Mouse (Mus musculus): ENCODE results near the gene Slit3. TPM values are rescaled to one million over a fixed set of nuclear protein-coding genes. Genes with fewer than 3 reads are reported as not detected.

Slit3 gene
- total RNA-seq, 2 experiments from 2014 or later, result 98.5 to 98.8 TPM

GRCm38 (mm10) chr11:35612262-35612896 lies 491.4 kb downstream of the Slit3 start:
- DNase-seq (ENCODE audit: low spot score in 2 of 2), result no peak

GRCm38 (mm10) chr11:35614530-35614929 lies 493.5 kb downstream of the Slit3 start:
- no peak for DNase-seq (ENCODE audit: low spot score in 2 of 2)

- DNase-seq (ENCODE audit: low spot score in 2 of 2), result no peak
These were observed 498.4 kb downstream of the Slit3 start for GRCm38 (mm10) chr11:35619421-35619820.

GRCm38 (mm10) chr11:35622736-35623135 lies 501.7 kb downstream of the Slit3 start:
- no peak for DNase-seq (ENCODE audit: low spot score in 2 of 2)

- DNase-seq (ENCODE audit: low spot score in 2 of 2), result peak; percentile 62 to 67
These were observed 503.7 kb downstream of the Slit3 start for GRCm38 (mm10) chr11:35624515-35625270.

- DNase-seq (ENCODE audit: low spot score in 2 of 2), result no peak
These were observed 504.6 kb downstream of the Slit3 start for GRCm38 (mm10) chr11:35625576-35625975.

- DNase-seq (ENCODE audit: low spot score in 2 of 2), result no peak
These were observed 505.3 kb downstream of the Slit3 start for GRCm38 (mm10) chr11:35626161-35626885.

- no peak for DNase-seq (ENCODE audit: low spot score in 2 of 2)
These were observed 506.8 kb downstream of the Slit3 start for GRCm38 (mm10) chr11:35627815-35628214.

- DNase-seq (ENCODE audit: low spot score in 2 of 2), result no peak
These were observed 511.2 kb downstream of the Slit3 start for GRCm38 (mm10) chr11:35632262-35632661.

- no peak for DNase-seq (ENCODE audit: low spot score in 2 of 2)
These were observed 516.1 kb downstream of the Slit3 start for GRCm38 (mm10) chr11:35637102-35637501.

GRCm38 (mm10) chr11:35638862-35639384 lies 517.9 kb downstream of the Slit3 start:
- no peak for DNase-seq (ENCODE audit: low spot score in 2 of 2)

GRCm38 (mm10) chr11:35639428-35639827 lies 518.4 kb downstream of the Slit3 start:
- DNase-seq (ENCODE audit: low spot score in 2 of 2), result no peak

- DNase-seq (ENCODE audit: low spot score in 2 of 2), result no peak
These were observed 530.3 kb downstream of the Slit3 start for GRCm38 (mm10) chr11:35651286-35651685.

- no peak for DNase-seq (ENCODE audit: low spot score in 2 of 2)
These were observed 534.8 kb downstream of the Slit3 start for GRCm38 (mm10) chr11:35655836-35656235.

- no peak for DNase-seq (ENCODE audit: low spot score in 2 of 2)
These were observed 536.6 kb downstream of the Slit3 start for GRCm38 (mm10) chr11:35657582-35657981.

GRCm38 (mm10) chr11:35660967-35661366 lies 539.9 kb downstream of the Slit3 start:
- no peak for DNase-seq (ENCODE audit: low spot score in 2 of 2)

- no peak for DNase-seq (ENCODE audit: low spot score in 2 of 2)
These were observed 541.9 kb downstream of the Slit3 start for GRCm38 (mm10) chr11:35662945-35663344.

GRCm38 (mm10) chr11:35663661-35664060 lies 542.6 kb downstream of the Slit3 start:
- DNase-seq (ENCODE audit: low spot score in 2 of 2), result no peak

- peak; percentile 40 to 60 for DNase-seq (ENCODE audit: low spot score in 2 of 2)
These were observed 544.0 kb downstream of the Slit3 start for GRCm38 (mm10) chr11:35664991-35665390.

- DNase-seq (ENCODE audit: low spot score in 2 of 2), result peak in 1 of 2 experiments; percentile 36
These were observed 546.4 kb downstream of the Slit3 start for GRCm38 (mm10) chr11:35667428-35667827.

GRCm38 (mm10) chr11:35668138-35668537 lies 547.1 kb downstream of the Slit3 start:
- peak; percentile 48 to 68 for DNase-seq (ENCODE audit: low spot score in 2 of 2)

GRCm38 (mm10) chr11:35668750-35669149 lies 547.7 kb downstream of the Slit3 start:
- peak; percentile 53 to 63 for DNase-seq (ENCODE audit: low spot score in 2 of 2)
